Mouse (Mus musculus) midbrain, embryonic 16.5 days (tissue): ENCODE results near the gene Mrpl17. TPM values are rescaled to one million over a fixed set of nuclear protein-coding genes. Genes with fewer than 3 reads are reported as not detected.
A peak's percentile ranks its signal among the peaks of the same experiment; 100 is the strongest.

ENCODE experiments used
- ATAC-seq: fragments of 200-750 bp; cut with Nextera tagmentation; 2 replicates; pipeline ENCODE4 v1.8.0; 2017; ENCODE audit warnings: moderate TSS enrichment
- H3K27ac ChIP-seq: fragments of 300-500 bp; sonication (generic); 2 replicates; pipeline ENCODE4 v1.5.1; 2014; ENCODE audit warnings: mild to moderate bottlenecking, low read length, mixed read lengths
- H3K27me3 ChIP-seq: fragments of 300-500 bp; sonication (generic); 2 replicates; pipeline ENCODE4 v1.6.1; 2014; ENCODE audit warnings: low read depth, low read length, mixed read lengths; ENCODE audit not compliant: control insufficient read depth, insufficient read depth
- H3K36me3 ChIP-seq: fragments of 300-500 bp; sonication (generic); 2 replicates; pipeline ENCODE4 v1.6.1; 2014; ENCODE audit warnings: mild to moderate bottlenecking, low read length, moderate library complexity, mixed read lengths; ENCODE audit not compliant: control insufficient read depth, insufficient read depth
- H3K4me1 ChIP-seq: fragments of 300-500 bp; sonication (generic); 2 replicates; pipeline ENCODE4 v1.6.1; 2014; ENCODE audit warnings: mild to moderate bottlenecking, low read length, mixed read lengths; ENCODE audit not compliant: control insufficient read depth, insufficient read depth
- H3K4me2 ChIP-seq: fragments of 300-500 bp; sonication (generic); 2 replicates; pipeline ENCODE4 v1.6.1; 2014; ENCODE audit warnings: mild to moderate bottlenecking, low read length, mixed read lengths
- H3K4me3 ChIP-seq: fragments of 300-500 bp; sonication (generic); 2 replicates; pipeline ENCODE4 v1.5.1; 2014; ENCODE audit warnings: low read depth, mild to moderate bottlenecking, low read length, moderate library complexity, mixed read lengths
- H3K9ac ChIP-seq: fragments of 300-500 bp; sonication (generic); 2 replicates; pipeline ENCODE4 v1.6.1; 2014; ENCODE audit warnings: low read depth, low read length, mixed read lengths
- H3K9me3 ChIP-seq: fragments of 300-500 bp; sonication (generic); replicated peaks from 2 replicates; pipeline ENCODE4 v1.6.1; 2014; ENCODE audit warnings: mild to moderate bottlenecking, low read length, mixed read lengths; ENCODE audit not compliant: control insufficient read depth, poor library complexity, severe bottlenecking
- WGBS: fragments of 180-500 bp; shearing (Covaris S2); extraction: QIAGEN DNeasy Blood & Tissue Kit; methylation state at CpG from one replicate; pipeline ENCODE4 v1.1.7; 2014; 5-methylcytosine and 5-hydroxymethylcytosine counted together
- polyA plus RNA-seq: library from polyadenylated mRNA; unstranded; fragments of >200 nt; fragmentation: Nextera tagmentation; extraction: Ambion mirVana; gene quantifications from 2 replicates; pipeline ENCODE4 v1.2.1, GENCODE M21; 2015

Gene Mrpl17
- polyA plus RNA-seq, 1 experiment from 2014 or later: 160 TPM

GRCm38 (mm10) chr7:105761813-105762484 lies 49.0 kb downstream of the Mrpl17 start:
- peak; percentile 14; the same call in 1 of the 2 replicates for ATAC-seq
- Histone ChIP-seq H3K27me3 (no peaks in the 10 kb centered on the region), H3K9me3 (no peaks in the 10 kb centered on the region), H3K27ac (no peak overlapping the region), H3K4me2 (no peak overlapping the region), H3K4me3 (no peak overlapping the region), H3K4me1 (no peaks in the 10 kb centered on the region), H3K9ac (no peak overlapping the region), H3K36me3 (peaks cover 70% of the 10 kb centered on the region)
- WGBS: 27% methylated on average over 51 of the region's 51 CpGs

GRCm38 (mm10) chr7:105753281-105753680 lies 57.6 kb downstream of the Mrpl17 start:
- H3K4me3 ChIP-seq: no peak overlapping the region
- peaks cover 56% of the 10 kb centered on the region for H3K36me3 ChIP-seq
- H3K9me3 ChIP-seq: no peaks in the 10 kb centered on the region
- H3K27me3 ChIP-seq: no peaks in the 10 kb centered on the region
- peak; percentile 2; the same call in 1 of the 2 replicates for ATAC-seq
- no peak overlapping the region for H3K4me2 ChIP-seq
- WGBS: 92% methylated on average over 10 of the region's 10 CpGs
- no peak overlapping the region for H3K9ac ChIP-seq
- no peak overlapping the region for H3K27ac ChIP-seq
- peaks cover 9% of the 10 kb centered on the region for H3K4me1 ChIP-seq

Other genes starting within 250 kb of the Mrpl17 start
- 333 and 360 TPM in 2 replicates for gene Apbb1, start 229.4 kb downstream of the Mrpl17 start, polyA plus RNA-seq
- 0.16 and 0.32 TPM in 2 replicates for gene Hpx, start 211.0 kb downstream of the Mrpl17 start, polyA plus RNA-seq
- 106 and 117 TPM in 2 replicates for gene Trim3, start 177.5 kb downstream of the Mrpl17 start, polyA plus RNA-seq
- gene Timm10b, start 171.0 kb downstream of the Mrpl17 start, polyA plus RNA-seq: 127 and 131 TPM in 2 replicates
- gene Arfip2, start 170.7 kb downstream of the Mrpl17 start, polyA plus RNA-seq: 83.8 and 92.4 TPM in 2 replicates
- 13.6 and 14.6 TPM in 2 replicates for gene Gm45799, start 170.5 kb downstream of the Mrpl17 start, polyA plus RNA-seq
- gene Dnhd1, start 160.3 kb downstream of the Mrpl17 start, polyA plus RNA-seq: 1.9 and 2.0 TPM in 2 replicates
- 183 and 192 TPM in 2 replicates for gene Ilk, start 74.5 kb downstream of the Mrpl17 start, polyA plus RNA-seq
- gene Rrp8, start 73.7 kb downstream of the Mrpl17 start, polyA plus RNA-seq: 22.4 and 23.4 TPM in 2 replicates
- 76.5 and 78.4 TPM in 2 replicates for gene Taf10, start 66.7 kb downstream of the Mrpl17 start, polyA plus RNA-seq
- gene Tpp1, start 58.9 kb downstream of the Mrpl17 start, polyA plus RNA-seq: 32.1 and 38.6 TPM in 2 replicates
- gene Dchs1, start 23.4 kb downstream of the Mrpl17 start, polyA plus RNA-seq: 12.5 and 14.3 TPM in 2 replicates
- gene Gm4070, start 142.9 kb upstream of the Mrpl17 start, polyA plus RNA-seq: not detected in 2 replicates